Mouse (Mus musculus): ENCODE results near the gene Serpina1c. TPM values are rescaled to one million over a fixed set of nuclear protein-coding genes. Genes with fewer than 3 reads are reported as not detected.

Serpina1c gene
- total RNA-seq (2023): under 1 TPM in 1 of 2 experiments, not detected in 1; 0.70 TPM

DNA sequence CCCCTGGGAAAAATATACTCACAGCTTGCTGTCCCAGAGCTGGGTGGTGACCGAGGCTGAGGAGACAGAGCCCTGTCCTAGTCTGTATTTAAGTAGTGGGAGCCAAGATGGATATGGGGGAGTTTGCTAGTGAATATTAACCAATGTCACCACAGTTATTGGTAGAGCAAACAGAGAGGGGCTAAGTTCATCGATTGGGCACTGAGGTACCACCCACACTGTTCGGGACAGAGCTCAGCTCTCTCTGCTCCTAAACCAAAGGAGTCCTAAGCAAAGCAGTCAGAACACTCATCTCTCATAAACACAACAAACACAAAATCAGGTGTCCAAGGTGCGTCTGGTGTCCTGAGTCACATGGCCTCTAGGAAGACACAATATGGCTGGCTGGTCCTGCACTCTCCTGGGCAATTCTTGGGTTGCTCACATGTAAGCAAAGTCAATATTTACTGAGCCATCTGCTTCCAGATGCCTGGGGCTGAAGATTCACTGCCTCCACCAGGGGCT lies at the start of gene Serpina1c:
Gene Serpina1c, minus strand, starts transcription at position 51 of the 504 bp plus-strand sequence.

DNA sequence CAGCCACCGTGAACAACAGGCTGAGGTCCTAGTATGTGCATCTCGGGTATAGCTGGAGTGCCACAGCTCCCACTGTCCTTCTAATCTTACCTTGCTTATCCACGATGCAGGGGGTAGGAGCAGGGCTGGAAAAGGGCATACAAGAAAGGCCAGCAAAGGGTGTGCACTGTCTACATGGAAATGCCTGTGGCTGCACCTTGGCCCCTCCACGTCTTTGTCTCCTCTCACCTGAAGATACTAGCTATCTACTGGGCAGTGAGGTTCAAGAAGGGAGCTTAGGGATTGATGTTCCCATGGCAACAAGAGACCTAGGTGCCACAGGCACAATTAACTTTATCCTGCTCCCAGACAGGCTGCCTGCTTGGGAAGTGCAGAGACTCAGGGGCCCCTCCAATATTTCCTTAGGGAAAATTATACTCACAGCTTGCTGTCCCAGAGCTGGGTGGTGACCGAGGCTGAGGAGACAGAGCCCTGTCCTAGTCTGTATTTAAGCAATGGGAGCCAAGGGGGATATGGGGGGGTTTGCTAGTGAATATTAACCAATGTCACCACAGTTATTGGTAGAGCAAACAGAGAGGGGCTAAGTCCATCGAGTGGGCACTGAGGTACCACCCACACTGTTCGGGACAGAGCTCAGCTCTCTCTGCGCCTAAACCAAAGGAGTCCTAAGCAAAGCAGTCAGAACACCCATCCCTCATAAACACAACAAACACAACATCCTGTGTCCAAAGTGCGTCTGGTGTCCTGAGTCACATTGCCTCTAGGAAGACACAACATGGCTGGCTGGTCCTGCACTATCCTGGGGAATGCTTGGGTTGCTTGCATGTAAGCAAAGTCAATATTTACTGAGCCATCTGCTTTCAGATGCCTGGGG lies 41.3 kb downstream of the Serpina1c start, which contains the start of gene Serpina1a:
Gene Serpina1a, minus strand, starts transcription at position 462 of the 874 bp plus-strand sequence.

Other genes starting within 250 kb of the Serpina1c start
- gene Serpina6, start 247.7 kb downstream of the Serpina1c start, total RNA-seq (2023): not detected
- not detected for gene Serpina16, start 228.7 kb downstream of the Serpina1c start, total RNA-seq (2023)
- not detected for gene Serpina1f, start 209.4 kb downstream of the Serpina1c start, total RNA-seq (2023)
- under 1 TPM; 0.52 to 0.64 TPM for gene Serpina1d, start 131.3 kb downstream of the Serpina1c start, total RNA-seq (2023)
- gene Serpina1b, start 74.5 kb downstream of the Serpina1c start, total RNA-seq (2023): under 1 TPM in 1 of 2 experiments, not detected in 1; 0.71 TPM
- gene Serpina1a, start 41.3 kb downstream of the Serpina1c start, total RNA-seq (2023): not detected
- gene Serpina1e, start 54.1 kb upstream of the Serpina1c start, total RNA-seq (2023): not detected
- gene Serpina11, start 85.1 kb upstream of the Serpina1c start, total RNA-seq (2023): not detected
- not detected for gene Serpina9, start 108.9 kb upstream of the Serpina1c start, total RNA-seq (2023)
- not detected for gene Serpina12, start 139.6 kb upstream of the Serpina1c start, total RNA-seq (2023)
- gene Serpina5, start 196.2 kb upstream of the Serpina1c start, total RNA-seq (2023): not detected
- not detected for gene Serpina3a, start 207.8 kb upstream of the Serpina1c start, total RNA-seq (2023)
- not detected for gene Serpina3b, start 223.1 kb upstream of the Serpina1c start, total RNA-seq (2023)
- not detected for gene Serpina3c, start 249.0 kb upstream of the Serpina1c start, total RNA-seq (2023)

Data from monocyte, adult 59 days (primary cell).